Mouse (Mus musculus) spleen, adult 2 months (tissue): ENCODE results near the gene Cyp26a1. TPM values are rescaled to one million over a fixed set of nuclear protein-coding genes. Genes with fewer than 3 reads are reported as not detected.

Experiments used
- DNase-seq, 2 experiments: peaks; one replicate each; pipeline versions ENCODE4 v3.0.0 to v3.0.0-alpha.2; 2012 to 2021; ENCODE audit warnings: low spot score in 2 of 2, low read depth in 1 of 2
- H3K27ac ChIP-seq: fragments of 200-500 bp; 2 replicates; pipeline ENCODE4 v1.5.1; 2012; ENCODE audit warnings: low read length, inconsistent platforms; ENCODE audit not compliant: insufficient read depth
- H3K27me3 ChIP-seq: fragments of 200-500 bp; 2 replicates; pipeline ENCODE4 v1.6.1; 2012; ENCODE audit warnings: mild to moderate bottlenecking, moderate library complexity, low read length, inconsistent platforms; ENCODE audit not compliant: control insufficient read depth, insufficient read depth
- H3K36me3 ChIP-seq: fragments of 200-500 bp; 2 replicates; pipeline ENCODE4 v1.6.1; 2012; ENCODE audit warnings: mild to moderate bottlenecking, low read length, inconsistent platforms; ENCODE audit not compliant: control insufficient read depth, insufficient read depth
- H3K4me1 ChIP-seq: fragments of 200-500 bp; 2 replicates; pipeline ENCODE4 v1.6.1; 2011; ENCODE audit warnings: inconsistent platforms; ENCODE audit not compliant: control insufficient read depth, insufficient read depth, insufficient read length
- H3K4me3 ChIP-seq: fragments of 200-500 bp; 2 replicates; pipeline ENCODE4 v1.5.1; 2011; ENCODE audit warnings: mild to moderate bottlenecking, inconsistent platforms; ENCODE audit not compliant: insufficient read depth, insufficient read length; ENCODE audit errors: extremely low read depth
- CTCF ChIP-seq: fragments of 200-500 bp; IDR thresholded peaks from 2 replicates; pipeline ENCODE4 v1.5.1; 2011; ENCODE audit warnings: mild to moderate bottlenecking, inconsistent platforms; ENCODE audit not compliant: insufficient read depth, insufficient read length, insufficient replicate concordance; ENCODE audit errors: extremely low read depth
- POLR2A ChIP-seq: fragments of 200-500 bp; IDR thresholded peaks from 2 replicates; pipeline ENCODE4 v1.6.1; 2011; ENCODE audit warnings: low read depth, low read length, inconsistent platforms
- WGBS: fragments of 180-500 bp; shearing (Covaris S2); methylation state at CpG from one replicate; pipeline ENCODE4 v1.1.7; 2018; 5-methylcytosine and 5-hydroxymethylcytosine counted together
- polyA plus RNA-seq: library from polyadenylated mRNA; depleted of rRNA; stranded (reverse); fragments of >200 nt; gene quantifications from 2 replicates; pipeline ENCODE4 v1.2.3, GENCODE M21; 2012

The Cyp26a1 gene
- polyA plus RNA-seq, 1 experiment = 0.29 TPM

GRCm38 (mm10) chr19:37668657-37669056 is 28.9 kb upstream of the Cyp26a1 start:
- no peaks in the 10 kb centered on the region for H3K27me3 ChIP-seq
- 94% methylated on average over 5 of the region's 5 CpGs for WGBS
- no peak overlapping the region for H3K27ac ChIP-seq
- no peaks in the 10 kb centered on the region for H3K4me1 ChIP-seq
- no peaks in the 10 kb centered on the region for H3K36me3 ChIP-seq
- TF ChIP-seq CTCF (no peak), POLR2A (no peak)
- DNase-seq = no peak
- H3K4me3 ChIP-seq = no peak overlapping the region

- no peak for TF ChIP-seq CTCF
- TF ChIP-seq POLR2A = no peak
- Histone ChIP-seq H3K27ac (no peak overlapping the region), H3K36me3 (no peaks in the 10 kb centered on the region), H3K4me1 (no peaks in the 10 kb centered on the region), H3K27me3 (no peaks in the 10 kb centered on the region), H3K4me3 (no peak overlapping the region)
- no peak for DNase-seq
- 93% methylated on average over 5 of the region's 5 CpGs for WGBS
These were observed 28.1 kb upstream of the Cyp26a1 start for GRCm38 (mm10) chr19:37669486-37669885.

- 67% methylated on average over 12 of the region's 12 CpGs for WGBS
- Histone ChIP-seq H3K27ac (no peak overlapping the region), H3K36me3 (no peaks in the 10 kb centered on the region), H3K27me3 (no peaks in the 10 kb centered on the region), H3K4me1 (no peaks in the 10 kb centered on the region), H3K4me3 (no peak overlapping the region)
- DNase-seq = no peak
- TF ChIP-seq POLR2A (no peak), CTCF (no peak)
These were observed 24.2 kb upstream of the Cyp26a1 start for GRCm38 (mm10) chr19:37673393-37673792.

GRCm38 (mm10) chr19:37685281-37685680 is 12.3 kb upstream of the Cyp26a1 start, which contains the start of gene Cyp26c1:
TSS of gene Cyp26c1 (plus strand) at chr19:37685581.
- H3K27ac ChIP-seq = no peak within 1 kb of the TSS
- H3K36me3 ChIP-seq = peaks cover 32% of the 10 kb centered on the region
- no peaks in the 10 kb centered on the region for H3K27me3 ChIP-seq
- H3K4me1 ChIP-seq = no peaks in the 10 kb centered on the region
- no peak for DNase-seq
- WGBS = 91% methylated on average over 6 of the region's 6 CpGs
- H3K4me3 ChIP-seq = no peak within 1 kb of the TSS
- TF ChIP-seq POLR2A (no peak), CTCF (no peak)

GRCm38 (mm10) chr19:37686347-37686746 is 11.3 kb upstream of the Cyp26a1 start:
- Histone ChIP-seq H3K4me3 (no peak overlapping the region), H3K27me3 (no peaks in the 10 kb centered on the region), H3K4me1 (no peaks in the 10 kb centered on the region), H3K27ac (no peak overlapping the region), H3K36me3 (peaks cover 33% of the 10 kb centered on the region)
- no peak for DNase-seq
- 91% methylated on average over 23 of the region's 23 CpGs for WGBS
- no peak for TF ChIP-seq POLR2A
- no peak for TF ChIP-seq CTCF

- H3K27me3 ChIP-seq = no peaks in the 10 kb centered on the region
- 86% methylated on average over 62 of the region's 62 CpGs for WGBS
- no peaks in the 10 kb centered on the region for H3K4me1 ChIP-seq
- no peak overlapping the region for H3K4me3 ChIP-seq
- no peak overlapping the region for H3K27ac ChIP-seq
- peaks cover 33% of the 10 kb centered on the region for H3K36me3 ChIP-seq
- TF ChIP-seq POLR2A (no peak), CTCF (no peak)
- no peak for DNase-seq
These were observed 10.4 kb upstream of the Cyp26a1 start for GRCm38 (mm10) chr19:37686941-37687850.

- Histone ChIP-seq H3K36me3 (peaks cover 16% of the 10 kb centered on the region), H3K4me3 (no peak overlapping the region), H3K4me1 (peaks cover 3% of the 10 kb centered on the region; the same call in 1 of the 2 replicates), H3K27me3 (peaks cover 5% of the 10 kb centered on the region; the same call in 1 of the 2 replicates), H3K27ac (no peak overlapping the region)
- WGBS = 69% methylated on average over 5 of the region's 5 CpGs
- DNase-seq = no peak
- TF ChIP-seq POLR2A (no peak), CTCF (no peak)
These were observed 8.1 kb upstream of the Cyp26a1 start for GRCm38 (mm10) chr19:37689478-37689877.
